Mouse (Mus musculus) midbrain, postnatal 0 days (tissue): Measurements from ENCODE around the gene Gtf2ird1. TPM values are rescaled to one million over a fixed set of nuclear protein-coding genes. Genes with fewer than 3 reads are reported as not detected.

Source experiments
- ATAC-seq: fragments of 200-750 bp; cut with Nextera tagmentation; 2 replicates; pipeline ENCODE4 v1.8.0; 2017; ENCODE audit warnings: moderate number of reproducible peaks, mild to moderate bottlenecking, moderate TSS enrichment, moderate library complexity; ENCODE audit not compliant: low FRiP score
- DNase-seq: peaks from one replicate; pipeline ENCODE4 v3.0.0-alpha.2; 2015; ENCODE audit warnings: low spot score
- H3K27ac ChIP-seq: fragments of 300-500 bp; sonication (generic); 2 replicates; pipeline ENCODE4 v1.5.1; 2014; ENCODE audit warnings: low read depth, mild to moderate bottlenecking, low read length, mixed read lengths
- H3K27me3 ChIP-seq: fragments of 300-500 bp; sonication (generic); 2 replicates; pipeline ENCODE4 v1.6.1; 2014; ENCODE audit warnings: low read length, control low read depth, mixed read lengths; ENCODE audit not compliant: insufficient read depth
- H3K36me3 ChIP-seq: fragments of 300-500 bp; sonication (generic); 2 replicates; pipeline ENCODE4 v1.6.1; 2014; ENCODE audit warnings: low read length, control low read depth, mixed read lengths; ENCODE audit not compliant: insufficient read depth
- H3K4me1 ChIP-seq: fragments of 300-500 bp; sonication (generic); 2 replicates; pipeline ENCODE4 v1.6.1; 2014; ENCODE audit warnings: mild to moderate bottlenecking, control low read depth, antibody characterized with exemption, low read length, mixed read lengths; ENCODE audit not compliant: insufficient read depth
- H3K4me2 ChIP-seq: fragments of 300-500 bp; sonication (generic); 2 replicates; pipeline ENCODE4 v1.6.1; 2014; ENCODE audit warnings: low read depth, mild to moderate bottlenecking, low read length, mixed read lengths; ENCODE audit not compliant: poor library complexity, severe bottlenecking
- H3K4me3 ChIP-seq: fragments of 300-500 bp; sonication (generic); 2 replicates; pipeline ENCODE4 v1.5.1; 2014; ENCODE audit warnings: low read depth, mild to moderate bottlenecking, low read length, moderate library complexity
- H3K9ac ChIP-seq: fragments of 300-500 bp; sonication (generic); replicated peaks from 2 replicates; pipeline ENCODE4 v1.6.1; 2014; ENCODE audit warnings: mild to moderate bottlenecking, low read length, moderate library complexity, mixed read lengths; ENCODE audit not compliant: poor library complexity, severe bottlenecking
- H3K9me3 ChIP-seq: fragments of 300-500 bp; sonication (generic); 2 replicates; pipeline ENCODE4 v1.6.1; 2016; ENCODE audit warnings: low read length, control low read depth
- CTCF ChIP-seq: IDR thresholded peaks from 2 replicates; pipeline ENCODE4 v1.5.1; 2016; ENCODE audit warnings: antibody characterized with exemption, mild to moderate bottlenecking
- WGBS: fragments of 180-500 bp; shearing (Covaris S2); extraction: QIAGEN DNeasy Blood & Tissue Kit; methylation state at CpG from one replicate; pipeline ENCODE4 v1.1.7; 2014; 5-methylcytosine and 5-hydroxymethylcytosine counted together
- polyA plus RNA-seq: library from polyadenylated mRNA; unstranded; fragments of >200 nt; fragmentation: Nextera tagmentation; extraction: Ambion mirVana; gene quantifications from 2 replicates; pipeline ENCODE4 v1.2.1, GENCODE M21; 2015
- total RNA-seq: library from RNA; depleted of rRNA; stranded (reverse); fragments of >200 nt; gene quantifications from 2 replicates; pipeline ENCODE4 v1.2.3, GENCODE M21; 2014

Gtf2ird1 gene
- total and polyA plus RNA-seq, 2 experiments from 2014 or later: 53.4 to 54.3 TPM

DNA sequence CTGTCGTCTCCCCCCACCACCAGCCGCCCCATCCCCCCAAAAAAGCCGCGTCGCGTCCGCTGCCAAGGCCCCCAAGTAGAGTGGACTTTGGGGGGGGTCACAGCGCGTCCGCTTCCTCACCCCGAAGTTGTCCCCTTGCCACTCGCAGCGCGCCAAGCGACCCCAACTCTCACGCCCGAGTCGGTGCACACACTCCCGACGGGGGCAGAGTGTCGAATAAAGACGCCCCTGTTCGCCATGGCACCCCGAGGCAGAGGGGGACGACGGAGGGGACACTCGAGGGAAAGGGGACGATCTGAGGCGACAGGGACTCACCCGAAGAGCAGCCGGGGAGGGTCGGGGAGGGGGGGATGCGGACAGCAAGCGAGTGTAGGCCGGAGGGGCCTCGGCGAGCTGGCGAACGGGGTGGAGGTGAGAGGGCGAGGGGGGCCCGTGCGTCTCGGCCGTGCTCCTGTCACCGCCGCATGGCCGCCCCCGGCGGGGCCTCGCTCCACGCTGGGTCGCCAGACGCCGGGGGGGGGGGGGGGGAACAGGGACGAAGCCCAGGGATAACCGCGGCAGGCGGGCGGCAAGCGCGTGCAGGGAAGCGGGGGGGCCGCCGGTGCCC, 142.3 kb downstream of the Gtf2ird1 start:
- peak; percentile 65 for ATAC-seq
- Histone ChIP-seq H3K27ac (peak overlapping the region; percentile 99), H3K9me3 (no peaks in the 10 kb centered on the region), H3K4me1 (peaks cover 9% of the 10 kb centered on the region; the same call in 1 of the 2 replicates), H3K36me3 (peaks cover 12% of the 10 kb centered on the region), H3K4me2 (peak overlapping the region; percentile 69), H3K9ac (peak overlapping the region; percentile 99), H3K4me3 (peak overlapping the region; percentile 85), H3K27me3 (no peaks in the 10 kb centered on the region)
- DNase-seq: no peak
- 2% methylated on average over 48 of the region's 64 CpGs for WGBS
- no peak for TF ChIP-seq CTCF

GRCm38 (mm10) chr5:134313451-134314067, 143.0 kb downstream of the Gtf2ird1 start:
- peak; percentile 98 for DNase-seq
- H3K9me3 ChIP-seq: no peaks in the 10 kb centered on the region
- peak overlapping the region; percentile 85 for H3K4me3 ChIP-seq
- ATAC-seq: peak; percentile 85
- no peak for TF ChIP-seq CTCF
- H3K27ac ChIP-seq: peak overlapping the region; percentile 99
- peaks cover 12% of the 10 kb centered on the region for H3K36me3 ChIP-seq
- H3K4me2 ChIP-seq: peak overlapping the region; percentile 69
- WGBS: under 1% methylated on average over 59 of the region's 68 CpGs
- no peaks in the 10 kb centered on the region for H3K27me3 ChIP-seq
- H3K4me1 ChIP-seq: peaks cover 9% of the 10 kb centered on the region; the same call in 1 of the 2 replicates
- H3K9ac ChIP-seq: peak overlapping the region; percentile 99

DNA sequence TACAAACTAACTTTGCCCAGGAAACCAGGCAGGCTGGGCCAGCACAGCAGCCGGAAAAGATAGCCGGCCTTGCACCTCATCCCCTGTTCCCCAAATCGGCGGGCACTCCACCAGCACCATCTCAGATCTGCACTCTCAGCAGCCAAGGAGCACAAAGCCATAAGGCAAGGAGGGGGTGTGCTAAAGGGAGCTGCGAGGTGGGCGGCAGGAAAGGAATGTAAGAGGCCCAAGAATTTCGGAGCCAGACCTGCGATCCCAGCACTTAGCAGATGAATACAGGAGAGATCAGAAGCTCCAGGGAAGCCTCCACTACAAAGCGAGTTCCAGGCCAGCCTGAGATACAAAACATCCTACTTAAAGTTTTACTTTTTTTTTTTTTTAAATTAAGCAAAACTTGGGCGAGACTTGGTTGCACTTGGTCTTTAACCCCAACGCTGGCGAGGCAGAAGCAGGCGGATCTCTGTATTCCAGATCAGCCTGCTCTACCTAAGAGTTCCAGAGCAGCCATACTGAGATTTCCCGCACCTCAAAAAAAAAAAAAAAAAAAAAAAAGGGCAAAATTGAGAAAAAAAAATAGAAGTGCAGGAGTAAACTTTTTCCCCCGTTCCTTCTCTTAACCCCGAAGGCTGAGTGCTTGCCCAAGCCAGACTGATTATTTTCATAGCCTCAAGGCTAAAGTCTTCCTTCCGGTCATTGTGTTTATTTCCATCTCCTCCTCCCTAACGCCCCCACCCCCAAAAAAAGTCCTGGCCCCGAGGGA, 143.6 kb downstream of the Gtf2ird1 start:
- Histone ChIP-seq H3K27ac (peak overlapping the region; percentile 99), H3K4me1 (peaks cover 9% of the 10 kb centered on the region; the same call in 1 of the 2 replicates), H3K4me3 (peak overlapping the region; percentile 85), H3K27me3 (no peaks in the 10 kb centered on the region), H3K9me3 (no peaks in the 10 kb centered on the region), H3K4me2 (peak overlapping the region; percentile 69), H3K9ac (peak overlapping the region; percentile 99), H3K36me3 (peaks cover 12% of the 10 kb centered on the region)
- no peak for TF ChIP-seq CTCF
- no peak for ATAC-seq
- WGBS: 2% methylated on average over 19 of the region's 19 CpGs
- no peak for DNase-seq

- H3K4me1 ChIP-seq: peaks cover 9% of the 10 kb centered on the region; the same call in 1 of the 2 replicates
- no peak for TF ChIP-seq CTCF
- H3K27me3 ChIP-seq: no peaks in the 10 kb centered on the region
- H3K9me3 ChIP-seq: no peaks in the 10 kb centered on the region
- no peak for ATAC-seq
- peak overlapping the region; percentile 69 for H3K4me2 ChIP-seq
- H3K27ac ChIP-seq: peak overlapping the region; percentile 47; the same call in 1 of the 2 replicates
- H3K9ac ChIP-seq: no peak overlapping the region
- H3K4me3 ChIP-seq: peak overlapping the region; percentile 85; the same call in 1 of the 2 replicates
- no peak for DNase-seq
- WGBS: 74% methylated on average over 6 of the region's 6 CpGs
- H3K36me3 ChIP-seq: peaks cover 16% of the 10 kb centered on the region
Measured at GRCm38 (mm10) chr5:134311894-134312411, 144.6 kb downstream of the Gtf2ird1 start.

- no peak overlapping the region for H3K4me2 ChIP-seq
- no peaks in the 10 kb centered on the region for H3K9me3 ChIP-seq
- DNase-seq (no peak), ATAC-seq (no peak)
- peaks cover 7% of the 10 kb centered on the region; the same call in 1 of the 2 replicates for H3K4me1 ChIP-seq
- H3K27ac ChIP-seq: no peak overlapping the region
- WGBS: 91% methylated on average over 9 of the region's 9 CpGs
- H3K4me3 ChIP-seq: no peak overlapping the region
- H3K9ac ChIP-seq: no peak overlapping the region
- no peak for TF ChIP-seq CTCF
- H3K36me3 ChIP-seq: peaks cover 19% of the 10 kb centered on the region
- H3K27me3 ChIP-seq: no peaks in the 10 kb centered on the region
Measured at GRCm38 (mm10) chr5:134310201-134310600, 146.3 kb downstream of the Gtf2ird1 start.
